Mouse (Mus musculus) heart, embryonic 12.5 days (tissue): Measurements from ENCODE around the gene Khdrbs1. TPM values are rescaled to one million over a fixed set of nuclear protein-coding genes. Genes with fewer than 3 reads are reported as not detected.
A peak's percentile ranks its signal among the peaks of the same experiment; 100 is the strongest.
"Not testable (repeated sequence)": the region's sequence is repeated elsewhere in the genome, so short reads cannot be mapped to it uniquely, and the experiment has no call there.

Source experiments
- ATAC-seq: fragments of 200-750 bp; cut with Nextera tagmentation; 2 replicates; pipeline ENCODE4 v1.8.0; 2017; ENCODE audit warnings: moderate TSS enrichment, moderate library complexity; ENCODE audit not compliant: insufficient number of reproducible peaks, low FRiP score
- H3K27ac ChIP-seq: fragments of 300-500 bp; sonication (generic); 2 replicates; pipeline ENCODE4 v1.5.1; 2016; ENCODE audit warnings: mild to moderate bottlenecking, moderate library complexity; ENCODE audit not compliant: poor library complexity, severe bottlenecking
- H3K27me3 ChIP-seq: fragments of 300-500 bp; sonication (generic); replicated peaks from 2 replicates; pipeline ENCODE4 v1.6.1; 2016; ENCODE audit warnings: mild to moderate bottlenecking, moderate library complexity
- H3K36me3 ChIP-seq: fragments of 300-500 bp; sonication (generic); 2 replicates; pipeline ENCODE4 v1.6.1; 2016; ENCODE audit warnings: mild to moderate bottlenecking, moderate library complexity
- H3K4me1 ChIP-seq: fragments of 300-500 bp; sonication (generic); replicated peaks from 2 replicates; pipeline ENCODE4 v1.6.1; 2016; ENCODE audit warnings: mild to moderate bottlenecking
- H3K4me2 ChIP-seq: fragments of 300-500 bp; sonication (generic); 2 replicates; pipeline ENCODE4 v1.6.1; 2016; ENCODE audit warnings: mild to moderate bottlenecking, moderate library complexity
- H3K4me3 ChIP-seq: fragments of 300-500 bp; sonication (generic); 2 replicates; pipeline ENCODE4 v1.5.1; 2016; ENCODE audit warnings: mild to moderate bottlenecking
- H3K9ac ChIP-seq: fragments of 300-500 bp; sonication (generic); 2 replicates; pipeline ENCODE4 v1.6.1; 2016; ENCODE audit warnings: mild to moderate bottlenecking, moderate library complexity
- H3K9me3 ChIP-seq: fragments of 300-500 bp; sonication (generic); replicated peaks from 2 replicates; pipeline ENCODE4 v1.6.1; 2016; ENCODE audit warnings: mild to moderate bottlenecking, moderate library complexity
- WGBS: fragments of 180-500 bp; shearing (Covaris S2); methylation state at CpG from one replicate; pipeline ENCODE4 v1.1.7; 2016; 5-methylcytosine and 5-hydroxymethylcytosine counted together
- polyA plus RNA-seq: library from polyadenylated mRNA; unstranded; fragments of >200 nt; fragmentation: Nextera tagmentation; extraction: Ambion mirVana; gene quantifications from 2 replicates; pipeline ENCODE4 v1.2.1, GENCODE M21; 2016

The Khdrbs1 gene
- polyA plus RNA-seq, 1 experiment from 2014 or later, result 106 TPM

GRCm38 (mm10) chr4:129743494-129743893 lies 1.4 kb upstream of the Khdrbs1 start:
- 53% methylated on average over 2 of the region's 2 CpGs for WGBS
- peak overlapping the region; percentile 100 for H3K9ac ChIP-seq
- ATAC-seq, result no peak

DNA sequence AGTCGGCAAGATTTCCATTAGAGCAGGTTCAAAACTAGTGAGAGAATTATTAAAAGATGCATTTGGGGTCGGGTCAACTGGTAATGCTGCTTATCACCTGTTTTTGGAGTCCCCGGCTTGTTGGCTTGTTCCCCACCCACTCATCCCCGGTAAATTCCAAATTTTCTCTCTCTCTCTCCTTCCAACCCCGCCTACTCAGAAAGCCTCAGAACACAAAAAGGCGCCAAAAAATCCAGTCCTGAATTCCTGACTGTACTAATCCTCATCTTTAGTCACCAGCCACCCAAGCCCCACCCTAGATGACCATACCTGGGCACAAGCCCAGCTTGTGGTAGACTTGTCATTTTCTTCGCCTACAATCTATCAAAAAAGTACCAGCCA lies 897 bp upstream of the Khdrbs1 start:
- H3K9me3 ChIP-seq, result no peaks in the 10 kb centered on the region

More at GRCm38 (mm10) chr4:129743494-129743893, 1.4 kb upstream of the Khdrbs1 start:
- H3K4me3 ChIP-seq, result peak overlapping the region; percentile 95
- H3K27ac ChIP-seq, result peak overlapping the region; percentile 98
- H3K36me3 ChIP-seq, result peaks cover 9% of the 10 kb centered on the region
- peak overlapping the region; percentile 64 for H3K4me2 ChIP-seq
- H3K27me3 ChIP-seq, result no peaks in the 10 kb centered on the region
- H3K4me1 ChIP-seq, result peaks cover 20% of the 10 kb centered on the region
- no peaks in the 10 kb centered on the region for H3K9me3 ChIP-seq

DNA sequence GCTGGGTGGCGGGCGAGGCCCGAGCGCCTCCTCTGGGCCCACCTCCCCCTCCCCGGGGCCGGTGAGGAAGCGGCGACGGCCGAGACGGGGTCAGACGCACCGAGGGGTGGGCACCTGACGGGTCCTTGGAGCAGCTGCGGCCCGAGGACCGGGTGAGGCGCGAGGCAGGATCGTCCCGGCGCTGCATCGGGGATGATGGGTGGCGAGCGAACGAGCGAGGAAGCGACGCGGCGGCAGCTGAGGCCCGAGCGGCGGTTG lies 200 bp downstream of the Khdrbs1 start:
- Histone ChIP-seq H3K36me3 (peaks cover 9% of the 10 kb centered on the region), H3K9ac (peak overlapping the region; percentile 100), H3K4me1 (peaks cover 20% of the 10 kb centered on the region), H3K4me2 (peak overlapping the region; percentile 91), H3K27me3 (no peaks in the 10 kb centered on the region), H3K27ac (peak overlapping the region; percentile 98), H3K4me3 (peak overlapping the region; percentile 95), H3K9me3 (no peaks in the 10 kb centered on the region)
- WGBS, result 0% methylated on average over 29 of the region's 34 CpGs
- peak; percentile 56 for ATAC-seq

More for the DNA sequence above, 897 bp upstream of the Khdrbs1 start:
- Histone ChIP-seq H3K27ac (peak overlapping the region; percentile 98), H3K4me1 (peaks cover 20% of the 10 kb centered on the region), H3K9ac (peak overlapping the region; percentile 100), H3K4me2 (peak overlapping the region; percentile 64), H3K36me3 (peaks cover 9% of the 10 kb centered on the region), H3K27me3 (no peaks in the 10 kb centered on the region), H3K4me3 (peak overlapping the region; percentile 95)
- 9% methylated on average over 7 of the region's 7 CpGs for WGBS
- no peak for ATAC-seq

GRCm38 (mm10) chr4:129741251-129741973 lies 691 bp downstream of the Khdrbs1 start:
- Histone ChIP-seq H3K4me1 (peaks cover 20% of the 10 kb centered on the region), H3K4me3 (peak overlapping the region; percentile 95), H3K9ac (peak overlapping the region; percentile 100), H3K4me2 (peak overlapping the region; percentile 91), H3K36me3 (peaks cover 9% of the 10 kb centered on the region), H3K27ac (peak overlapping the region; percentile 98), H3K9me3 (no peaks in the 10 kb centered on the region), H3K27me3 (no peaks in the 10 kb centered on the region)
- ATAC-seq, result 0 out of 2 replicates have a peak, but pooled peaks have one; percentile 2
- WGBS, result under 1% methylated on average over 62 of the region's 62 CpGs

DNA sequence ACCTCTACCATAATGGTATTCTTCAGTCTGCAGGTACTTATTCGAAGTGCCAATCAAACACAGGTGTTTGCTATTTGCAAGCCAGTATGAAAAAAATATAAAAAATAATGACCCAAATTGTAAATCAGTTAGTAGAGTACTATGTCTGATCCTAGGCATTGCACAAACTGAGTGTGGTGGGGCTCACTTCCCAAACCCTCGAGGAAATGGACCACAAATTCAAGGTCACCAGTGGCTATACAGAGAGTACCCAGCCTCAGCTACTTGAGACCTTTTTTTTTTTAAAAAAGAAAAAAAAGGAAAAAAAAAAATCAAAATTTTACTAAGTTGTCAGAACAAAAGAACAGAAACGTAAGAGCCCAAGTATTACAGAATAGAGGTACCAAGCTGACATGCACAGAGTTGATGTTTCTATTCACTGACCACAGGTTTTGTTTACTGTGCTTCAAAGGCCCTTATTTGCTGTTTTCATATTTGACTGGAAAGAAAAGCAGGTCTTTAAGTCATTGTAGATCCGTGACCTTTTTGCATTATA lies 2.9 kb downstream of the Khdrbs1 start:
- peaks cover 20% of the 10 kb centered on the region for H3K4me1 ChIP-seq
- 0 out of 2 replicates have a peak overlapping the region, but pooled peaks have one; percentile 12 for H3K9ac ChIP-seq
- peak overlapping the region; percentile 91 for H3K4me2 ChIP-seq
- no peak for ATAC-seq
- peaks cover 12% of the 10 kb centered on the region for H3K36me3 ChIP-seq
- H3K27me3 ChIP-seq, result no peaks in the 10 kb centered on the region
- no peaks in the 10 kb centered on the region for H3K9me3 ChIP-seq
- 77% methylated on average over 4 of the region's 4 CpGs for WGBS
- no peak overlapping the region for H3K27ac ChIP-seq
- H3K4me3 ChIP-seq, result peak overlapping the region; percentile 22; the same call in 1 of the 2 replicates

- Histone ChIP-seq H3K4me3 (no peak overlapping the region), H3K4me2 (no peak overlapping the region), H3K9me3 (no peaks in the 10 kb centered on the region), H3K27ac (no peak overlapping the region), H3K36me3 (peaks cover 12% of the 10 kb centered on the region), H3K27me3 (no peaks in the 10 kb centered on the region), H3K4me1 (peaks cover 16% of the 10 kb centered on the region), H3K9ac (no peak overlapping the region)
- ATAC-seq, result no peak
- 69% methylated on average over 1 of the region's 1 CpGs for WGBS
Measured at GRCm38 (mm10) chr4:129736173-129736572, 5.9 kb downstream of the Khdrbs1 start.

DNA sequence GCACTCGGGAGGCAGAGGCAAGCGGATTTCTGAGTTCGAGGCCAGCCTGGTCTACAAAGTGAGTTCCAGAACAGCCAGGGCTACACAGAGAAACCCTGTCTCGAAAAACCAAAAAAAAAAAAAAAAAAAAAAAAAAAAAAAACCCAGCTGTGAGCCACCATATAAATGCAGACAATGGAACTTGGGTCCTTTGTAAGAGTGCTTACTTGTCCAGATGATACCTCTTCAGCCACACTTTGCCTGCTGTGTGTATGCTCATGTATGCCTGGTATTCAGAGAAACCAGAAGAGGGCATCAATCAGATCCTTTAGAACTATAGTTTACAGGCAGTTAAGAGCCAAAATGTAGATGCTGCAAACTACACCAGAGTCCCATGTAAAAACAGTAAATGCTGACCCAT lies 6.6 kb downstream of the Khdrbs1 start:
- ATAC-seq, H3K4me3 ChIP-seq, H3K27ac ChIP-seq, H3K27me3 ChIP-seq, H3K9me3 ChIP-seq, H3K9ac ChIP-seq, H3K4me2 ChIP-seq: not testable (repeated sequence)
- over 99% methylated on average over 4 of the region's 4 CpGs for WGBS
- Histone ChIP-seq H3K4me1 (peaks cover 16% of the 10 kb centered on the region), H3K36me3 (peaks cover 12% of the 10 kb centered on the region)

DNA sequence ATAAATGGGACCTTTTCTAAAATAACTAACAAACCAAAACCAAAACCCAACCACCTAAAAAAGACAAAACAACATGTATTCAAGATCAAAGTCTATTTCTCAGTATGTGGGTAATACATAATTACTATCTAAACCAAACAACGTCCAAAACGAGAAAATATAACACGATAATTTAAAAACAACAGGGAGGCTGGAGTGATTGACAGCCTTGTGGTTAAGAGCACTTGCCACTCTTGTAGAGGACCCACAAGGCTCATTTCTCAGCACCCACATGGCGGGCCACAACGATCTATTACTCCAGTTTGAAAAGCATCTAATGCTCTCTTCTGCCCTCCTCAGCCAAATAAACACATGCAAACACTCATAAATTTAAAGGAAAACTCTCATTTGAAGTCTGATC lies 10.7 kb downstream of the Khdrbs1 start:
- no peaks in the 10 kb centered on the region for H3K9me3 ChIP-seq
- H3K36me3 ChIP-seq, result peaks cover 37% of the 10 kb centered on the region
- H3K4me3 ChIP-seq, result no peak overlapping the region
- no peak overlapping the region for H3K9ac ChIP-seq
- whole genome bisulfite sequencing, result 92% methylated on average over 5 of the region's 5 CpGs
- H3K27ac ChIP-seq, result no peak overlapping the region
- H3K4me2 ChIP-seq, result no peak overlapping the region
- no peak for ATAC-seq
- no peaks in the 10 kb centered on the region for H3K27me3 ChIP-seq
- H3K4me1 ChIP-seq, result peaks cover 3% of the 10 kb centered on the region

DNA sequence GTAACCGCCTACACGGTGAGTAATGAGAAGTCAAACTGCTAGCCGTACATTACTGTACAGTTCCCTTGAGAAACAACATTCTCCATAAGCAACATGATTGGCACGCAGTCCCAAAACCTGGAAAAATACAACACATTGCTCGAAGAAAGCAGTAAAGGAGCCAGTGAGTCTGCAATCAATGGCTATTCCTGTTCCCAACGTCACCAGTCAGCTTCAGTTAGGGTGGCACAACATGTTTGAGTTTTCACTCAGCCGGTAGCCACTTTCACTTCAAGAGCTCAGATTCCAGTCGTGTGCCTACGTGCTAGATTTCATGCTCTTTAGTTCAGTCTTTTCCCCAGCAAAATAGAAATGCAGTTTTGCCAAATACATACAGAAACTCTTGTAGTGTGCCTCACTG lies 25.8 kb downstream of the Khdrbs1 start:
- no peaks in the 10 kb centered on the region for H3K27me3 ChIP-seq
- H3K9me3 ChIP-seq, result no peaks in the 10 kb centered on the region
- WGBS, result 91% methylated on average over 9 of the region's 9 CpGs
- no peak overlapping the region for H3K9ac ChIP-seq
- H3K4me1 ChIP-seq, result no peaks in the 10 kb centered on the region
- no peak overlapping the region for H3K27ac ChIP-seq
- ATAC-seq, result no peak
- H3K36me3 ChIP-seq, result peaks cover 81% of the 10 kb centered on the region
- H3K4me2 ChIP-seq, result no peak overlapping the region
- no peak overlapping the region for H3K4me3 ChIP-seq

DNA sequence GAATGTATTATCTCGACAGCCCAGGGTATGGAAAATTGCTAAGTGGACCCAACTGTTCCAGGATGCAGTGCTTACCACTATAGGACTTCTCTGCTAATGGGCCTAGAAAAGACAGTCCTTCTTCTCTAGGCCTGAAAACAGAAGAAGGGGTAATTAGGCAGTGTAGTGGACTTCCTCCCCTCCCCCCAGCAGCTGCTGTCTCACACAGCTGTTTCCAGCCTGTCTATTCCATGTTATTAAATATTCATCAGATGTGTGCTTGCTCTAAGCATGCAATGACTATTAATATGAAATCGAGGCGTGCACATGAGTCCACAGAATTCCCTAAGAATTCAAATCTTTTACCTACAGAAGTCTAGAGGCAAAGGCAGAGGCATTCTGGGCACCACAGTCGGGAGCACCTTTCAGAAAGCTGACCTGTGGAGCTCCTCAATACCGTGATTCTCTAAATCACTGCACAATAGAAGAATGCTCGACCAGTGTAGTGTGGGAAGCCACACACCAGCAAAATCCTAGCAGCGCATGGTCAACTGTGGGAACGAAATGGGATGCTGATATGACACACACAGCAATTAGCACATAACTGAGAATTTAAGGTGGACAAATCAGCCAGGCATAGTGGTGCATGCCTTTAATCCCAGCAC lies 32.5 kb downstream of the Khdrbs1 start:
- no peak for ATAC-seq

DNA sequence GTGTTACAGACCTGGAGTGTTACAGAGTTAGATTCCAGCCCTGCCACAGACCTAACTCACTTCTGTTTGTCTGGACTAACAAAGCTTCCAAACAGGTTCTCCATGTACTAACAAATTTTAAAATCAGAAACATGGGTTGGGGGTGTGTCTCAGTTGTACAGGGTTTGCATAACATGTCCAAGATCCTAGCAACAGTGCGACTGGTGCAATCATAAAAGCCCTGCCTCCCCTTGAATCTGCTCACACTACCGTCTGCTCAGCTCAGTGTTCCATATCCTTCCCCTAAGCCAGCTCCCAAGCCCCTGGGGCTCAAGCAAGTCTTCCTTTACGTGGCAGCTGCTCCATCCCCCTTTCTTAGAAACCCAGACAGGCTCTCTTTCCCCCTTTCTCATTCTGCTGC lies 35.4 kb downstream of the Khdrbs1 start:
- no peaks in the 10 kb centered on the region for H3K27me3 ChIP-seq
- H3K36me3 ChIP-seq, result peaks cover 87% of the 10 kb centered on the region
- H3K27ac ChIP-seq, result no peak overlapping the region
- no peak overlapping the region for H3K4me3 ChIP-seq
- no peak overlapping the region for H3K4me2 ChIP-seq
- peaks cover 23% of the 10 kb centered on the region for H3K4me1 ChIP-seq
- H3K9me3 ChIP-seq, result no peaks in the 10 kb centered on the region
- no peak for ATAC-seq
- H3K9ac ChIP-seq, result no peak overlapping the region
- 76% methylated on average over 3 of the region's 3 CpGs for WGBS

More for the DNA sequence above, 32.5 kb downstream of the Khdrbs1 start:
- no peaks in the 10 kb centered on the region for H3K27me3 ChIP-seq
- H3K4me2 ChIP-seq, result no peak overlapping the region
- no peak overlapping the region for H3K4me3 ChIP-seq
- 0 out of 2 replicates have a peak overlapping the region, but pooled peaks have one; percentile 10 for H3K27ac ChIP-seq
- H3K9ac ChIP-seq, result no peak overlapping the region
- WGBS, result 83% methylated on average over 8 of the region's 8 CpGs
- H3K36me3 ChIP-seq, result peaks cover 90% of the 10 kb centered on the region
- H3K9me3 ChIP-seq, result no peaks in the 10 kb centered on the region
- H3K4me1 ChIP-seq, result no peaks in the 10 kb centered on the region
